Mouse (Mus musculus): ENCODE measurements around the gene 1520401A03Rik. TPM values are rescaled to one million over a fixed set of nuclear protein-coding genes. Genes with fewer than 3 reads are reported as not detected.

1520401A03Rik gene
- total RNA-seq, 4 experiments from 2014 or later: 0.16 to 0.81 (median 0.32) TPM

DNA sequence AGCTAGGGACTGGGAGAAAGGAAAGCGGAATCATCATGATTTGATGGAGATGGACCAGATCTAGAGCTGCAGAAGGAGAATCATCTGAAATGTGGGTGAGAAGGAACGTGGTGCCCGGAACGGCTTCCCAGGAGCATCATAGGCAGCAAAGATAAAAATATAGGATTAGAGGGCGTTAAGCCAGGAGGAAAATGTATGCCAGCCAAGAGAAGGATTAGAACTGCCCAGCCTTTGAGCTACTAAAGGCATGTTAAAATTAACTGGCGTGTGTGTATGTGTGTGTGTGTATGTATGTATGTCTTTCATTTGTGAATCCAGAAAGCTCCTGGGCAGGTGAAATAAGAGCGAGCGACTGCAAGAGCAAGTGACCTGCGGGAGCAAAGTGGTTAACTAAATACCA lies 19.3 kb downstream of the 1520401A03Rik start:
- DNase-seq (ENCODE audit: low spot score in 2 of 2): no peak

DNA sequence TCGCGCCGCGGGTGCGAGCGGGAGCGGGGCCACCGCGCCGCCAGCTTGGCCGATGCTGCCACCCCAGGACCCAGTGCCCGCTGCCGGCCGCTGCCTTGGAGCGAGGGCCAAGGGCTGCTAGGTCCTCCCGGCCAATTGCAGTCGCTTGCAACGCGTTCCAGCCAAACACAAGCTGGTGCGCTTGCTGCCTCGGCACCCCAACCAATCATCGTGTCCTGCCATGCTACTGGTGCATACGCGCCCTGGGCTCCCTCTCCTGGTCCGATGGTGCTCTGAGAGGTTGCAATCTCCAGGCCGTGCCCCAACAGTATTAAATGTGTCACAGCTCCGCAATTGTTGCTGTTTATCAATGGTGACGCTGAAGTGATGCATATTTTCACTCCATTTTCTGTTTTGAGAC lies 22.5 kb downstream of the 1520401A03Rik start:
- DNase-seq (ENCODE audit: low spot score in 2 of 2): peak; percentile 88 to 89

DNA sequence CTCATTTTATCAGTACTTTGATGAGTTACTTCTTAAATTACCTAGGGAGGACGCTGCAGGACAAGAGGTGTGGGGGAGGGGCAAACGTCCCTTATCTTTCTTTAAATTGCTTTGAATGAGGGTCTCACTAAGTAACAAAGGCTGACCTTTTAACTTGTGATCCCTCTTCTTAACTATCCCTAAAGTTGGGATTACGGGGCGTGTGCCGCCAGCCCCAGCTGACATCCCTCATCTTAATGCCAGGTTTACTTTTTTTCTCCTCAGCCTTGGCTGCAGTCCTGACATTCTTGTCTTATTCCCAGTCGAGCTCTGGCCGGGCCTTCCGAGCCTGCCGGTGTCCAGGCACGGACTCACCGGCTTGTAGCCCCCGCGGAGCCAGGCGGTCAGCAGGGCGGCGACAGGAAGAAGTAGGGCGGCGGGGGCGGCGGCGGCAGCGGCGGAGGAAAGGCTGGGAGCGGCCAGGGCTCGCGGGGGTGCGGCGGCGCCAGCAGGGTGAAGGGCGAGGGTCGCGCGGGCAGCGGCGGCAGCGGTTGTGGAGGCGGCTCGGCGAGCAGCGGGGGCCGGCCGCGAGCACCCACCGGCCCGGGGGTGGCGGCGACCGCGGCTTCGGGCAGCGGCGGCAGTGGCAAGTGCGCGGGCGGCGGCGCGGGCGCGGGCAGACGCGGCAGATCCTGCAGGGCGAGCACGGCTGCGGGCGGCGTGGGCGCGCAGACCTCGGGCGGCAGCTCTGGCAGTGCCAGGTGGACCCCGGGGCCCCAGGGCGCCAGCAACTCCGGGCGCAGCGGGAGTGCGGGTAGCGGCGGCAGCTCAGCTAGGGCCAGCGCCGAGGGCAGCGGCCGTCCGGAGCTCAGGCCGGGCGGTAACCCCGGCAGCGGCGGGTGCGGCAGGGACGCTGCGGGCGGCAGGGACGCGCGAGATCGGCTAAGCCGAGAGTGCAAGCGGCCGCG lies 23.2 kb downstream of the 1520401A03Rik start:
- DNase-seq (ENCODE audit: low spot score in 2 of 2): no peak

DNA sequence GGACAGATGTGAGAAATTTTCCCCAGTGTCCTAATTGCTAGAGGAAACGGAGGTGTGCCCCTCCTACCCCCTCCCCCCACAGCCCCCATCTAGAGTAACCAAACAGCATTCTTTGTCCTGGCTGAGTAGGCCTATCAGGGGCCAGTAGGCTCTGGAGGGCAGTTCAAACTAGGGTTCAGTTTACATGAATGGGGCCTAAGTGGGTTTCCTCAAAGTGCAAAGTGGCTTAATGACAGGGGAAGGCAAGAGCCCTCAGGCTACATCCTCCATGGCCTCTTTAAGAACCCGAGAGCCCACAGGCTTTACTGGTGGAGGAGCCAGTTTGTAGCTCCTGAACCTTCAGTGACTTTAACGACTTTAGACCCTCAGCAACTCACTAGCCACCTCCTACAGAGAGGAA lies 26.8 kb downstream of the 1520401A03Rik start:
- DNase-seq (ENCODE audit: low spot score in 2 of 2): no peak

DNA sequence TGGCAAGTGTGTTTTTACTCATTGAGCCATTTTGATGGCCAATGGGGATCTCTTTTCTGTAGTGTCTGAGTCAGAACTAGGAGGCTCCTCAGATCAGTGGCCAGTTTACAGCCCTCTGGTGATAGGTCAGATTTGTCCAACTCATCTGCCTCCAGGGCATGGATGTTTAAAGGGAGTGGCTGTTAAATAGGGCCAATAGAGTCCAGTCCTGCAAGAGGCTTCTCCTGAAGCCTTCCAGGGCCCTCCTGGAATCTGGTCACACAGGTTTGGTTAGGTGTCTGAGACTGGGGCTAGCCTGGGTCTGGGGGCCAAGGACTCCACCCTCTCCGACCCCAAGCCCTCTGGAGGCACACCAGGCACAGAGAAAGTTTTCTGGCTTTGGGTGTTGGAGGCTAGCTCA lies 28.1 kb downstream of the 1520401A03Rik start:
- DNase-seq (ENCODE audit: low spot score in 2 of 2): no peak

DNA sequence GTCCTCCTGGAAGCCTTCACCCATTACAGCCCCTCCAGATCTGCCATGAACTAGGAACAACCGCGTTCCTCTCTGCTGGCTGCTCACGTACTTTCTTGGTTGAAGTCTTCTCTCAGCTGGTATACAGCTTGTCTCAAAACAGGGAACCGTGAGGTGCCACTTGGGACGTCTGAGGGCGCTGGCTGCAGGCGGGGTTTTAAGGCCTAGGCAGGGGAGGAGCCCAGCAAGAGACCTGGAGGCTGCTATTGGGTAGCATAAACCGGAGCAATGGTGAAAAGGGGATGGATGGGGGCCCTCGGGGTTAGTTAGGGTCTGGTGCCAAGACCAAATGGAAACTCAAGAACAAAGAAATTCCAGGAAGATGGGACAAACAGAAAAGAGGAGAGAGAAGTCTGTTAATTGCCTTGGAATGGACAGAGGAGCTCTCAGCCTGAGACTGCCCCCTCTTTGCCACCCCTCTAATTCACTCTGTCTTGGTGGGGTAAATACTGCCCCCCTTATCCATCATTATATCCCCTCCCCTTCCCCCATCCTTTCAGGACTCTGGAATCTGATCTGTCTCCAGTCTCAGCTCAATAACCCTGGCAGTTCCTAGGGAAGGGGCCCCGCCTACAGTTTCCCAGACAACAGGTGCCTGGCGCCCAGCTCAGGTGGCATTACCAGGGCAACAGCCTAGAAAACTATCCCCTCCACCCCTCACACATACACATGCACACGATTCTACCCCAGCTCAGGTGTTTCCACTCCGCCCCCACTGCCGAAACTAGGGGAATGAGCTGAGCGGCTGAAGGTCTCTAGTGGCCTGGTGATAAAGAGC lies 38.5 kb downstream of the 1520401A03Rik start, which contains the start of gene Cldn9:
TSS of gene Cldn9 (minus strand) at position 171 of the 817 bp plus-strand sequence.
- DNase-seq (ENCODE audit: low spot score in 2 of 2): no peak

DNA sequence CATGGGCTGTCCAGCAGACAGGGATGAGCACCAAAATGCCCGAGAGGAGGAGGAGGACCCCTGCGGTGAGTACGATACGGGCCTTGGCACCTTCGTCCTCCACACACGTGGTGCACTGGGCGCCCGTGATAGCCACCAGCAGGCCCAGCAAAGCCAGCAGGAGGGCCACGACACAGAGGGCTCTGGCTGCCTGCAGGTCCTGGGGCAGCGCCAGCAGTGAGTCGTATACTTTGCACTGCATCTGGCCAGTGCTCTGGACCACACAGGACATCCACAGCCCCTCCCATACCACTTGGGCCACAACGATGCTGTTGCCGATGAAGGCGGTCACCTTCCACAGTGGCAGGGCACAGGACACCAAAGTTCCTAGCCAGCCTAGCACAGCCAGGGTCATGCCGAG lies 39.4 kb downstream of the 1520401A03Rik start:
- DNase-seq (ENCODE audit: low spot score in 2 of 2): no peak

DNA sequence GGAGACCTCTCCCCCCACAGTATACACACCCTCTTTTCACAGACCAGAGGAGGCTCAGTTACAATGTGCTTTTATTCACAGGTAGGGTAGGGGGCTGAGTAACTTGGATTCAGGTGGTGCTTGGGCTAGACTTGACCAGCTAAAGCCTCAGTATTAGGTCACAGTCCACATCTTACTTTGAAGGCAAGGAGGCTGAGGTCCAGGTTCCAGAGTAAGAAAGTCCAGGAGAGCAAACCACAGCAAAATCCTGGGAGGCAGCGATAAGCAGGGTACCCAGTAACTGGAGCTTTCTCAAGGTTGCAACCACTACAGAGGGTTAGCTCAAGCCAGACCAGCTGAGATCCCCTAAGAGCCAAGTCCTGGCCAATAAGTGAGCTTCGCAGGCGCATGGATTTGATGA lies 40.1 kb downstream of the 1520401A03Rik start:
- no peak for DNase-seq (ENCODE audit: low spot score in 2 of 2)

DNA sequence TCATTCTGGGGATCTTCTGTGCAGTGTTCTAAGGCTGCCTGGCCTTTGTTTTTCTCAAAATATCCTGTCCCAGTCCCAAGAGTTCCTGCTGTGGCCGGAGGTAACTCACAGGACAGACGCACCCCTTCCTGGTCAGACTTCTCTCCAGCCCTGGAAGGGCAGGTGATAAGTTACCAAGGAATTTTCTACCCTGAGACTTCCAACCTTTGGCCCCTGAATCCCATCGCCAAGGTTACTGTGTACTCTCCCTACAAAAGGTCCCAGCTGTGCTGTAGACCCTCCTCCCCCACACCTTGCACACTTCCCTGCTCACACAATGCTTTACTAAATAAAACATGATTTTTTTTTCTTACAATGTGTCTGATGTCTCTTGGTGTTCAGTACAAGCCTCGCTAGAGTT lies 40.5 kb downstream of the 1520401A03Rik start:
- no peak for DNase-seq (ENCODE audit: low spot score in 2 of 2)

DNA sequence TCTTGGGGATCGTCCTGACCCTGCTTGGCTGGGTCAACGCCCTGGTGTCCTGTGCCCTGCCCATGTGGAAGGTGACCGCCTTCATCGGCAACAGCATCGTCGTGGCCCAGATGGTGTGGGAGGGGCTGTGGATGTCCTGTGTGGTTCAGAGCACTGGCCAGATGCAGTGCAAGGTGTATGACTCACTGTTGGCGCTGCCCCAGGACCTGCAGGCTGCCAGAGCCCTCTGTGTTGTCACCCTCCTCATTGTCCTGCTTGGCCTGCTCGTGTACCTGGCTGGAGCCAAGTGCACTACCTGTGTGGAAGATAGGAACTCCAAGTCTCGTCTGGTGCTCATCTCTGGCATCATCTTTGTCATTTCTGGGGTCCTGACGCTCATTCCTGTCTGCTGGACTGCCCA lies 41.5 kb downstream of the 1520401A03Rik start:
- no peak for DNase-seq (ENCODE audit: low spot score in 2 of 2)

DNA sequence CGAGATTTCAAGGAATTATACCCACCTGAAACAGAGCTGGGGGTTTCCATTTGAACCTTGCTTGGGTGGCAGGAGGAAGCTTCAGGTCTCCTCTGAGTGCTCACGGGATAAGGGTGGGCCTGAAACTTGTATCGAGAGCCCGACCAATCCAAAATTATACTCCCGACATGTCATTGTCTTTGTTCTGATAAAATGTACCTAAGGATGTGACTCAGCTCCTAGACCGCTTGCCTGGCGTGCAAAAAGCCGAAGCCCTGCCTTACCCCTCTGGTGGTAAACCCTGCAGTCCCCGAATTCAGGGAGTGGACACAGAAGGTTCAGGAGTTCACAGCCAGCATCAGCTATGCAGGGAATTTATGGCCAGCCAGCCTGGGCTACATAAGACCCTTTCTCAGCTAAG lies 42.2 kb downstream of the 1520401A03Rik start:
- DNase-seq (ENCODE audit: low spot score in 2 of 2): no peak

DNA sequence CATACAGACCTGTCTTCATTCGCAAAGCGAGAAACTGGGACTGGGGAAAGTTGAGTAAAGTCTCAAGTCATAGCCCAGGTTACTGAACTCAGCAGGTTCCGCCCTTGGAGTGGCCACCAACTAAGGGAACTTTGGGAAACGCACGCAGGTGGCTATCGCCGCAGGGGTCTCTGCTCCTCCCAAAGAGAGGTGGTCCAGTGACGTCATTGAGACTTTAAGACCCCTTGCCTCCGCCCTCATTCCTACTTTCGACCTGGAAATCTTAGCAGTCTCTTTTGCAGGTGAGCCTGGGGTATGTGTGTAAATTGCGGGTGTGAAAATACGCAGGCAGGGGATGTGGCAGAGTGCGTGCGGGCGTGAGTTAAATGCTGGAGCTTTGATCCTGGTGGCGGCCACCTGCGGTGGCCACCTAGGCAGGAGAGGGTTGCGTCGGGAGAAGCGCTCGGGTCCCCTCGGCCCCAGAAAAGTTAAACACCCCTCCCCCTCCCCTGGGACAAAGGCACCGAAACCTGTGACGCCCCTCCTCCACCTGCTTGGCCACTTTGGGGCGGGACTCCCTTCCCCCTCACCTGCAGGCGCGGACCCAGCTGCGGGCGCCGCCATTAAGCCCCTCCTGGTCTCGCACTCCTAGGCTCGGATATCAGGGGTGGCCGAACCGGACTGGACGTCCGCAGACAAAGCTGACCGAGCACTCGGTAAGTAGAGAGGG lies 43.3 kb downstream of the 1520401A03Rik start, which contains the start of gene Cldn6:
TSS of gene Cldn6 (plus strand) at position 123 of the 709 bp plus-strand sequence.
- DNase-seq (ENCODE audit: low spot score in 2 of 2): no peak

DNA sequence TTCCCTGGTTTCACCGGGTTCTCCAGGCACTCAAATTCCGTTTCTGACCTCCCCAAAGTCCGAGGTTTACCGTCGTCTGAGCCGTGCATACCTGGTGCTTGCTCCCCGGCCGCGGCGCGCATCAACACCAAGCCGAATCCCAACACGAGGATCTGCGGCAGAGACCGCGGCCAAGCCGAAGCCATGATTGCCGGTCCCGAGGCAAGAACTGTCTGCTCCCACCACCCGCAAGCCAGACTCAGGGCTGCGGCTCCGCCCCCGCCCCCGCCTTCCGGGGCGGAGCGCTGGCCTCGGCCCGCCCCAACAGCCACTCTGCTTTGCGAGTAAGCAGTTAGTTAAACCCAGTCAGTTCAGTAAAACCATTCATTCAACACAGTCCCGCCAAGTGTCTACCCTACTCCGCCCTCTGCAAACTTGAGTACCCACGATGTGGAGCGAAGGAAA lies 45.3 kb downstream of the 1520401A03Rik start, which contains the start of gene Tnfrsf12a:
TSS of gene Tnfrsf12a (minus strand) at position 233 of the 444 bp plus-strand sequence.
- DNase-seq (ENCODE audit: low spot score in 2 of 2): peak; percentile 62 to 65

DNA sequence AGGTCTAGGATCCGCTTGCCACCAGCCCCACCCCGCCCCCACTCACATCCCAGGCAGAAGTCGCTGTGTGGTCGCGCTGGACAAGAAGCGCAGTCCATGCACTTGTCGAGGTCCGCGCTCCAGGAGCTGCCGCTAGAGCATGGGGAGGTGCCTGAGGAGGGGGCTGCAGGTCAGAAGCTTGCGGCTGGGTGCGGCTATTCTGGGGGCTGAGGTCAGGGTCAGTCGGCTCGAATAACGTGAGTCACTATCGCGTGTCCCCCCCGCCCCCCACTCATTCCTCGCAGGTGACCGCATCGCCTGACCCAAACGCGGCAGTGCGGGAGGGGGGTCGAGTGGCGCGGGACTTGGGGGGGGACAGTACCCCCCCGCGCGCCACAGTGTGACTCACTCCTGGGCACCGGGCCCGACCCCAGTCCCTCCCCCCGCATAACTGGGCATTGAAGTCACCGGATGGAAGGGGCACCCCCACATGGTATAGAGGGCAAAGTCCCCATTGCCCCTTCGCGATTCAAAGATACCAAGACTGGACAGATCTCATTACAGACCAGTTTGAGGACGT lies 46.0 kb downstream of the 1520401A03Rik start:
- DNase-seq (ENCODE audit: low spot score in 2 of 2): no peak

DNA sequence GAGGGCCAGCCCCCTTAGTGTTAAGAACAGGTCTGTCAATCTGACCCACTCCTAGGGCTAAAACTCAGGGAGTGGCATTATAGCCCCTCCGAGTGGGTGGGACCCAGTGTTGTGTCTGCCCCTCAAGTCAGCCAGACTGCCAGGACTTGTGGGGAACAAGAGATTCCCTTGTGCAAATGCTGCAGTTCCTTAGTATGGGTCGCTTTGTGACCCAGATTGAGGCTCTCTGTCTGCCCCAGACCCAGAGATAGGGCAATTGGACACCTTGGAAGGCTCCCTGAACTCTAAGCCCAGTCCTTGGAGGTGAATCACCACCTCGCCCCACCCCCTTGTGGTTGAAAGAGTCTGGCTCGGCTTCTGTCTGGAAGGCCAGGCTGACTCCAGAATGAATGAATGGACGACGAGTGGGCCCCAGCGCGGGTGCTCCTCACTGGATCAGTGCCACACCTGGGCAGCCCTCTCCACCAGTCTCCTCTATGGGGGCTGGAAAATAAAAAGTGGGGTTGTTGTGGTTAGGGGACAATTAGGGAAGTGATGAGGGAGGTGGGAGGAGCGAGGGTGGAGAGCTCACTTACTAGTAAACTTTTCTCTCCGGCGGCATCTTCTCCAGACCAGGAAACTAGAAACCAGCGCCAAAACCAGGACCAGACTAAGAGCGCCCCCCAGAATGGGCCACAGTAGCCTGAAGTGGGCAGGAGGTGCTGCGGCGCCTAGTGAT lies 46.9 kb downstream of the 1520401A03Rik start:
- DNase-seq (ENCODE audit: low spot score in 2 of 2): no peak

DNA sequence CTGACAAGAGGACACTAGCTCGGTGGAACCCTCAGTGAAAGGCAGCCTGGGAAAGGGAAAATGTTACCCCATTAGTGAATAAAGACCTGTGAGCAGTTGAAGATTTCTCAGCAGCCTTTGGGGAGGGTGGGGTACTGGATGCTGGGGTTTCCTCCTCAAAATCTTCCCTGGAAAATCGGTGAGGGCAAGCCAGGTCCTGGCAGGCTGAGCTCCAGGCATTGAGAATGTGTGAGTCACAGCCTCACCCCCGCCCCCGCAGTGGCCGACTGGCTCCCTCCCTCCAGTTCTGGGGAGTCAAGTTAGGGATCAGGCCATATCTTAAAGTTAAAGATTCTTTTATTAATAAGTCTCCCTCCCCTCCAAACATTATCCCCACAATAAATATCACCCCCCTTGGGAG lies 47.5 kb downstream of the 1520401A03Rik start:
- DNase-seq (ENCODE audit: low spot score in 2 of 2): no peak

DNA sequence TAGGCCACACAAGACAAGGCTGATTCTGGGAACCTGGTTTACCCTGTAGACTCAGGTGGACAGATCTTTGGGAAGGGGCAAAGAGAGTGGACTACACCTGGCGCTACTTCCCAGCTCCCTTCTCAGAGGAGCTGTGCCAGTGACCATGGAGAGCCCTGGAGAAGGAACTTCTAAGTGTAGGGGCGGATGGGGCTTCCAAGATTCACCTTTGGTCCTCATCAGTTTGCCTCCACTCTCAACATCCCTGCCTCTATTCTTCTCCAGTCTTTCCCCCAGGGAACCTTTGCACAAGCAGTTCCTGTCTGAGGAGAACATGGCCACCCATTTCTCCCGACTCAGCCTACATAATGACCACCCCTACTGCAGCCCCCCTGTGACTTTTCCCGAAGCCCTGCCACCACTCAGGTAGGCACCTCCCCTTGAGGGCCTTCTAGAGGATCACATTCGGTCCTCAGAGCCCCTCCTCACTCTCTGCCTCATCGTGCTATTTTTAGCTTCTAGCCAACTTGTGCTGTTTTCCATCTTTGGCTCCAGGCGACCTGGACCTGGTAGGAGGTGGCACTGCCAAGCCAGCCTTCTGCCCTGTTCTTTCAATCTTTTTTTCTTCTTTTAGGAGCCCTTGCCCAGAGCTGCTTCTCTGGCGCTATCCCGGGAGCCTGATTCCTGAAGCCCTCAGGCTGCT lies 48.2 kb downstream of the 1520401A03Rik start:
- DNase-seq (ENCODE audit: low spot score in 2 of 2): no peak

DNA sequence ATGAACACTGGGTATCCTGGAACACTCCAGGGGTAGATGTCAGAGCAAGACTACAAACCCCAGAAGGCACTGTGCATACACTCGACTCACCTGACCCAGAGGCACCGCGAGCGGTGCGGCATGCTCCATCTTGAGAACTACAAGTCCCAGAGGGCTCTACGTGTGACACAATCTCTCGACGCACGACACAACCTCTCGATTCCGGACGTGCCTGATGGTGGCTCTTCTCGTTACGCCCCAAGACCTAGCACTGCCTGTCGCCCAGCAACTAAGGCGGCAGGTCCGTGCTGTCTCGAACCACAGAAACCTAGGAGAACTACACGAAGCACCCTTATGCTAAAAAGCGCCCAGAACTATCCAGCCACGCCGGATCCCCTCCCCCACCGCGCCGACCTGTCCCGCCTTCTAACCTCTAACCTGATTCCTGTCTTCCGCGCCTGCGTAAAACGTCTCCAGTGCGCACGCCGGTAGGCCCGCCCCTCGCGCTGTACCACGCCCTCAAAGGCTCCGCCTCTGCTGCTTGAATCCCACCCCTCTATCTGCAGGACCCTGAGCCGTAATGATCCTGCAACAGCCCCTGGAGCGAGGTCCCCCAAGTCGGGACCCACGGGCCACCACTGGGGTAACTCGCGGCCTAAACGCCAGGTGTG lies 49.0 kb downstream of the 1520401A03Rik start, which contains the start of the genes Hcfc1r1 and Thoc6:
TSS of gene Hcfc1r1 (plus strand) at position 173 of the 650 bp plus-strand sequence.
TSS of gene Thoc6 (minus strand) at position 459 of the 650 bp plus-strand sequence.
- DNase-seq (ENCODE audit: low spot score in 2 of 2): peak; percentile 96 to 97

DNA sequence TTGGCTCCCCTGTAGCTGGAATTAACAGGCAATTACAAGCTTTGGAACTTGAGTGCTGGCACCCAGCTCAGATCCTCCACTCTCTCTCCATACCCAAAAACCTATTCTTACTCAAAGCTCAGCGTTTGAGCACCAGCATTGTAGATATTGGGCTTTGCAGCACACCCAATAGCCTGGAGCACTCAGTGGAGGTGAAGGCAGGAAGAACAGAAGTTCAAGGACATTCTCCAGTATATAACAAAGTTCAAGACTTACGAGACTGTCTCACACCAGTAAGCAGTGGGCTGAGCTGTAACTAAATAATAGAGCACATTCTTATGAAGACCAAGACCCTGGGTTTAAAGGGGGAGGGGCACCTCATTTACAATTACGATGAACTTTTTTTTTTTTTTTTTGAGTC lies 49.8 kb downstream of the 1520401A03Rik start:
- DNase-seq (ENCODE audit: low spot score in 2 of 2): no peak
